Mouse (Mus musculus) megakaryocyte, embryonic 14.5 days (primary cell): ENCODE results near the gene 2810459M11Rik.

Experiments used
- FLI1 ChIP-seq: IDR thresholded peaks from 2 replicates; pipeline ENCODE4 v1.6.1; 2012; ENCODE audit warnings: low read length, inconsistent platforms, mixed read lengths
- GATA1 ChIP-seq: IDR thresholded peaks from 3 replicates; pipeline ENCODE4 v1.6.1; 2012; ENCODE audit warnings: mixed read lengths, low read length, inconsistent platforms, borderline replicate concordance

- no peak for TF ChIP-seq GATA1
- no peak for TF ChIP-seq FLI1
Measured at GRCm38 (mm10) chr1:86045848-86046805, at the start of gene 2810459M11Rik.
